Mouse (Mus musculus) adrenal gland, postnatal 4 days (tissue): ENCODE measurements around the gene Ctcfl. TPM values are rescaled to one million over a fixed set of nuclear protein-coding genes. Genes with fewer than 3 reads are reported as not detected.
"Not testable (repeated sequence)": the region's sequence is repeated elsewhere in the genome, so short reads cannot be mapped to it uniquely, and the experiment has no call there.

Experiments
- DNase-seq, 2 experiments: peaks; one replicate each; pipeline ENCODE4 v3.0.0; 2021 to 2022; ENCODE audit warnings: low spot score in 2 of 2, mixed read lengths in 2 of 2
- total RNA-seq, 2 experiments: library from RNA; stranded (reverse); gene quantifications; 2 replicates each; pipeline ENCODE4 v1.2.3; 2021

Gene Ctcfl
- total RNA-seq, 2 experiments from 2014 or later, result not detected

DNA sequence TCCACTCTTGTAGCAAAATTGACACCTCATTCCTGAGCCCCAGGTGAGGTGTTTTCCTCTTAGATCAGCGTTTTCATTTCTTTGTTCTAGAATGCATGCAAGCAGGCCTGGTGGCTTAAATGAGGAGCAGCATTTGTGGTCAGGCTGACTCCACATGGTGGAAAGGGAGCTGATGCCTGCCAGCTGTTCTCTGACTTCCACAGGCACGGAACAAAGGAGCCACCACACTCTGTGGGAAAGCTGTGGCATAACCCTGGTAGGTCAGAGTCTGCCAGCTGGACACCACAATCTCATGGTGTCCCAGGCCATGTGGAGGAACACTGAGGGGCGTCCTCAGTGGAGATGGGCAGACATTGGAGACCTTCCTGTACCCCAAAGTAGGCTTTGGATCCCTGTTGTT is 26.5 kb upstream of the Ctcfl start:
- no peak for DNase-seq

- DNase-seq, result no peak
Observed at GRCm38 (mm10) chr2:173143611-173144010, 24.3 kb upstream of the Ctcfl start.

GRCm38 (mm10) chr2:173138323-173139239 is 19.3 kb upstream of the Ctcfl start:
- DNase-seq, result no peak

DNA sequence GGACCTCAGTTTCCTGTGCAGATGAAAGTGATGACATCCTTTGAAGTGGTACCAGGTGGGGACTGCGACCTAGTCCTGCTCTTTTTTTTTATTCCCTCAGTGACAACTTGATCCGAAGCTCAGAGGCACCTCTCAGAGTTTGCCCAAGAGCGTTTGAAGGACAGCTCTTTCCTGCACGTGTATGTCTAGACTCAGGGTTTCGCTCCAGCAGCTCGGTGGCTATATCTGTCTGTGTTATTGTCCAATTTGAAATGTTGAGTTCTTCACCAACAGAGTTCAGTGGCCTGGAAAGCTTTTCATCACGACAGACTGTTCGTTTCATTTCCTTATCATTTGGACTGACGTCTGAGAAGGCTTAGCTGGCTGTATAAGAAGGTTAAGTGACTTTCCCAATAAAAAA is 15.4 kb upstream of the Ctcfl start:
- no peak for DNase-seq

DNA sequence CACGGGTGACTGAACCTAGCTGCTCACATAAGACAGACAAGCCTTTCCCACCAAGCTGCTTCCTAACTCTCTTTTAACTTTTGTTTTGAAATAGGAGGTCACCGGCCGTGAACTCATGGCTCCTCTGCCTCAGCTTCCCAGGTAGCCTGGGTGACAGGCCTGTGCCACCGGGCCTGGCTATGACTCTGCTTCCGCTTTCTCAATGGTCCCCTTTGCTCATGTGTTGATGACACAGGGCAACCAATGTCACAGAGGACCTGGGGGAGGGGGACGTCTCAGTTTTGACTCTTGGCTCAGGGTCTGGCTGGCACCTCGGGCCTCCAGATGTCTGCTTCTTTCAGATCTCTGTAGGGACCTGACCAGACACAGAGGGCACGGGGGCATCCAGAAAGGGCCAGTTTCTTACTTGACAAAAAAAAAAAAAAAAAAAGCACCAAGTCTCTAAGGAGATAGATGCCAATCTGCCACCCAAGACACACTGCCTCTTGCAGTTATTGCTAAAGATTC is 13.5 kb upstream of the Ctcfl start:
- DNase-seq, result no peak

DNA sequence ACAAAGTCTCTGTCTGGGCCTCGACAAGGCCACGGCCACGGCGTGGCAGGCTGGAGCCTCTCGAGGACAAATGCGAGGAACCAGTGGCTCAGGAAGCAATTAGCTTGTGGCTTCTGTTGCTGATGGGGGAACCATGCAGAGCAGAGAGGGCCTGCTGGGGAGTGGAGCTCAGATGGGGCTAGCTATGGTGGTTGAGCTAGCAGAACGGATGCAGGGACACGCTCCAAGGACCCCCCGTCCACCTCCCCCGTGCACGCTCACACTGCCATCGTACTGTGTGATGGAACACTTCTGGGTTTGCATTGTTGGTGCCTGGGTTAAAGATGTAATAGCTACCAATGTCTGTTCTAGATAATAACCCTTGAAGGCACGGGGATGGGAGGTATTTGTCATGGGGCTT is 12.9 kb upstream of the Ctcfl start:
- DNase-seq, result no peak

- DNase-seq, result no peak
Observed at GRCm38 (mm10) chr2:173129111-173129510, 9.8 kb upstream of the Ctcfl start.

DNA sequence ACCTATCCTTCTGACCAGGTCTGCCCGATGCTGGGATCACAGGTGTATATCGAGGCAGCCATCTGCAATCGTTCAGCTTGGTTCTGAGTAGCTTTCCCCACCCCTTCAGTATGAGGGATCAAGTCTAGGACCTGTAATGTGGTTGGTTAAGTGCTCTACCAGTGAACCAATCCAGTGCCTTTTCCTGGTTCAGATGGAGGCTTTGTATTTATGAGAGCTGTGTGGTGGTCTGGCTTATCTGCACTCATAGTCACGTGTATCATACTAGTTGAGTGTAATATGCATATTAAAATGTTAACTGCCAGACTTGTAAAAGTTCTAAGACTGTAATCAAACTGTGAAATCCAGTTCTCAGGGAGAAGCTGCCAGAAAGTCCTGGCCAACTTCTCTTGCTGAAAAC is 7.1 kb upstream of the Ctcfl start:
- no peak for DNase-seq

GRCm38 (mm10) chr2:173124022-173124735 is 4.9 kb upstream of the Ctcfl start:
- DNase-seq, result no peak

DNA sequence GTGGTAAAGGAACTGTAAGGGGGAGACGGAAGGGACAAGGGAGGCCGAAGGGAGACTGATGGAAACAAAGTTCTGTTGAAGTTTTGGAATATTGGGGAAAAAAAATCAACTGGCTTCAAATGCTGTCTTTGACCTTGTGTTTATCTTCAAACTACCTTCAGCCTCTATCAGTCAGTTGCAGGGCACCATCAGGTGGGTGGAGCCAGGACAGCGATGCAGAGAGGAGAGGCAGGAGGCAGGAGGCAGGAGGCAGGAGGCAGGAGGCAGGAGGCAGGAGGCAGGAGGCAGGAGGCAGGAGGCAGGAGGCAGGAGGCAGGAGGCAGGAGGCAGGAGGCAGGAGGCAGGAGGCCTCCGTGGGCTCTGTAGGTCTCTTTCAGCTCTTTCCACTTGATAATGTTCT is 792 bp upstream of the Ctcfl start:
- not testable (repeated sequence) for DNase-seq

GRCm38 (mm10) chr2:173113796-173114195 is 5.5 kb downstream of the Ctcfl start:
- DNase-seq, result not testable (repeated sequence)

DNA sequence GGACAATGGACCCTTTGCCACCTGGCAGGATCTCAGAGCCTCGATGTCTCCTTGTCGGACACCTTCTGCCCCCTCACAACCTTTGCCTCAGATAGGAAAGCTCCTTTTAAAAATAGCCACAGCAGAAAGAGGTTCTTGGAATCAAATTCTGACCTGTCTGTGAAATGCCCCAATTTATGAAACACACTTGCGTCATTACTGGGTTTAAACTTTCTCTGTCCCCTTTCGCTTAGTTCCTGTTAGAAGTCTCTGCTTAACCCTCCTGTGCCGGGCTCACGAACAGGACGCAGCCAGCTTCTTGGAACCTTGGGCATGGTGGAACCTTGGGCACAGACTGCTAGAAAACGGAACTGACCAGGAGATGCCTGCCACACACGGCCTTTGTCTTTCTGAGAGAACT is 8.8 kb downstream of the Ctcfl start:
- no peak for DNase-seq

GRCm38 (mm10) chr2:173109510-173109909 is 9.8 kb downstream of the Ctcfl start:
- no peak for DNase-seq

GRCm38 (mm10) chr2:173108509-173109190 is 10.7 kb downstream of the Ctcfl start:
- DNase-seq, result no peak

GRCm38 (mm10) chr2:173106889-173107785 is 12.2 kb downstream of the Ctcfl start:
- peak in 1 of 2 experiments; percentile 37 for DNase-seq

DNA sequence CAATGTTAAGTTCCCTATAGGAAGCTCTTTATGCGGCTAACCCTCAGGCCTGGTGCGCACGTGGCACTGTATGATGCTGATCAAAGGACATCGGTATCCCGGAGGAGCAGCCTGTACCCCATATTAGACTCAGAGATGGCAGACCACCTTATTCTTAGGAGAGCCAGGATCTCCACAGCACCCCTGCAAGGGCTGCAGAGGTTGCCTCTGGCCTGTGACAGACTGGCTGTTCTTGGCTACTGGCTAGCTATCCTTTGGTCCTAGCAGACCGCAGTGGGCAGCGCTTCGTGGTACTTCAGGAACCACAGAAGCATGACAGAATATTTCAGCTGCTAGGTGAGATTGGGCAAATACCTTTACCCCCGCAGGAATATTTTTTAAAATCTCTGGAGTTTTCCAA is 12.9 kb downstream of the Ctcfl start:
- DNase-seq, result no peak

- DNase-seq, result not testable (repeated sequence)
Observed at GRCm38 (mm10) chr2:173097337-173097736, 22.0 kb downstream of the Ctcfl start.

DNA sequence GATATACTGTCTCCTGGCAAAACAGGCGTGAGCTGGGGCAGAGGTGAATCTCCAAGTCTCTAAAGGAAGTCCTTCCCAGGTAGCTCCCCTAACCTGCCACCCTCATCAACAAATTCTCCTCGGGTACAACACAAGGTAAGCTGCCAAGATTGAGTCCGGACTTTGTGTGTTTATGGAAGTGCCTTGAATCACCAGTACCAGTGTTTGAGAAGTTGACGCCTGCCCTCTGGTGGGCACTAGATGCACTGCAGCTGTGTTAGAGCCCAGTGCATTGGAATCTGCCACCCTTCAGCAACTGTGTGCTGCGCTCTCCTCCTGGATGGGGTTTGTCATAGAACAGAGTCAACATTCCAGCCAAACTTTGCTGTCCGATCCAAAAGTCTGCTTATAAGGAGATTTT is 29.9 kb downstream of the Ctcfl start:
- peak; percentile 45 to 69 for DNase-seq

- no peak for DNase-seq
Observed at GRCm38 (mm10) chr2:173087405-173087804, 31.9 kb downstream of the Ctcfl start.

GRCm38 (mm10) chr2:173085763-173086162 is 33.6 kb downstream of the Ctcfl start:
- DNase-seq, result no peak

- no peak for DNase-seq
Observed at GRCm38 (mm10) chr2:173084871-173085270, 34.5 kb downstream of the Ctcfl start.
